Mouse (Mus musculus): Measurements from ENCODE around the gene Rab6b.

DNA sequence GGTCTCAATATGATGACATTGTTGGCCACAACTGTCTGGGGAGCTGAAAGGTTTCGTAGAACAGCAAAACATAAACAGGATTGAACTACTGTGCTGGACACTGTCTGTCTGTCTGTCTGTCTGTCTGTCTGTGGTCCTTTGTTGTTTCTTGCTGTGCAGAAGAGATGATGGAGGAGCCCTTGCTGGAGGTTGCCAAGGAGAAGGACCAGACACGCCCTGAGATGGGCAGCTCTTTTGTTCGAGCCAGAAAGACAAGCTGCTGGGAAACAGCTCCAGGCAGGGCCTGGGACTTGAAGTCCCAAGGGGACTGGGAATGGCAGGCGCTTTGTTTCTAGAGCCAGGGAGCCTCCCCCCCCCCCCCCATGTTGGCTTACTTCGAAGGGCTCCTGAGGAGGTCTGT lies 5.9 kb downstream of the Rab6b start:
- TF ChIP-seq CTCF (IDR thresholded peaks at IDR 0.05; ENCODE audit: control insufficient read depth, insufficient read depth, insufficient replicate concordance, low read depth, low read length) (no peak), POLR2A (IDR thresholded peaks at IDR 0.05; ENCODE audit: control insufficient read depth, low read depth, low read length) (no peak)
